Mouse (Mus musculus): ENCODE measurements around the gene Zfp511.

GRCm38 (mm10) chr7:140060936-140061831, 25.0 kb downstream of the Zfp511 start:
- TF ChIP-seq MAFK (IDR thresholded peaks at IDR 0.05; ENCODE audit: insufficient read depth, low read depth, low read length) (no peak), ZC3H11A (IDR thresholded peaks at IDR 0.05; ENCODE audit: borderline replicate concordance, low read depth, low read length) (no peak), CHD2 (IDR thresholded peaks at IDR 0.05; ENCODE audit: low read depth, low read length) (no peak)

Measured in ES-E14 (cell line).